Mouse (Mus musculus) thymus, postnatal 14 days (tissue): ENCODE data around the gene Zfp317.
A peak's percentile ranks its signal among the peaks of the same experiment; 100 is the strongest.
"Not testable (repeated sequence)": the region's sequence is repeated elsewhere in the genome, so short reads cannot be mapped to it uniquely, and the experiment has no call there.

Experiments
- DNase-seq: peaks from one replicate; pipeline ENCODE4 v3.0.0; 2021

The Zfp317 gene

GRCm38 (mm10) chr9:19621843-19622822 lies at the start of gene Zfp317:
Zfp317 (plus strand) TSS chr9:19622102.
- DNase-seq: peak; percentile 85

GRCm38 (mm10) chr9:19582317-19582716 lies 39.6 kb upstream of the Zfp317 start, which contains the start of gene Olfr855:
Olfr855 (plus strand) TSS chr9:19582617.
- DNase-seq: no peak

- DNase-seq: no peak
Measured at GRCm38 (mm10) chr9:19621297-19621696, 605 bp upstream of the Zfp317 start.

GRCm38 (mm10) chr9:19629574-19629973 lies 7.7 kb downstream of the Zfp317 start:
- no peak for DNase-seq

GRCm38 (mm10) chr9:19645193-19645592 lies 23.3 kb downstream of the Zfp317 start:
- DNase-seq: no peak

GRCm38 (mm10) chr9:19690281-19690680 lies 68.4 kb downstream of the Zfp317 start:
- DNase-seq: no peak

- DNase-seq: no peak
Measured at GRCm38 (mm10) chr9:19691426-19691825, 69.5 kb downstream of the Zfp317 start.

GRCm38 (mm10) chr9:19692430-19692829 lies 70.5 kb downstream of the Zfp317 start:
- no peak for DNase-seq

- not testable (repeated sequence) for DNase-seq
Measured at GRCm38 (mm10) chr9:19694285-19694684, 72.4 kb downstream of the Zfp317 start.

GRCm38 (mm10) chr9:19694898-19695379 lies 73.0 kb downstream of the Zfp317 start:
- not testable (repeated sequence) for DNase-seq
